Mouse (Mus musculus) G1E-ER4 (cell line): Measurements from ENCODE around the gene Tnrc6b. TPM values are rescaled to one million over a fixed set of nuclear protein-coding genes. Genes with fewer than 3 reads are reported as not detected.
A peak's percentile ranks its signal among the peaks of the same experiment; 100 is the strongest.

Source experiments
- GATA1 ChIP-seq: IDR thresholded peaks from one replicate; pipeline ENCODE4 v1.8.0; 2012; ENCODE audit warnings: low read length, inconsistent platforms
- polyA plus RNA-seq: library from polyadenylated mRNA; stranded (reverse); fragments of >175 nt; gene quantifications from 2 replicates; pipeline ENCODE4 v1.2.3, GENCODE M21; 2012

The Tnrc6b gene
- polyA plus RNA-seq, 1 experiment, result 22.6 TPM

- no peak for TF ChIP-seq GATA1
Measured at GRCm38 (mm10) chr15:80792556-80792955, 81.4 kb downstream of the Tnrc6b start.

GRCm38 (mm10) chr15:80795076-80795475, 84.0 kb downstream of the Tnrc6b start:
- TF ChIP-seq GATA1, result no peak

- TF ChIP-seq GATA1, result no peak
Measured at GRCm38 (mm10) chr15:80797757-80798156, 86.6 kb downstream of the Tnrc6b start.

- no peak for TF ChIP-seq GATA1
Measured at GRCm38 (mm10) chr15:80798367-80799073, 87.4 kb downstream of the Tnrc6b start.

GRCm38 (mm10) chr15:80799074-80799633, 88.0 kb downstream of the Tnrc6b start:
- TF ChIP-seq GATA1, result no peak

GRCm38 (mm10) chr15:80799634-80800137, 88.6 kb downstream of the Tnrc6b start:
- no peak for TF ChIP-seq GATA1

- TF ChIP-seq GATA1, result no peak
Measured at GRCm38 (mm10) chr15:80800201-80800600, 89.1 kb downstream of the Tnrc6b start.

- no peak for TF ChIP-seq GATA1
Measured at GRCm38 (mm10) chr15:80800765-80801164, 89.7 kb downstream of the Tnrc6b start.

GRCm38 (mm10) chr15:80801597-80801996, 90.5 kb downstream of the Tnrc6b start:
- peak; percentile 41 for TF ChIP-seq GATA1

GRCm38 (mm10) chr15:80807162-80807561, 96.0 kb downstream of the Tnrc6b start:
- no peak for TF ChIP-seq GATA1

GRCm38 (mm10) chr15:80810226-80810625, 99.1 kb downstream of the Tnrc6b start:
- TF ChIP-seq GATA1, result no peak

GRCm38 (mm10) chr15:80812840-80813239, 101.7 kb downstream of the Tnrc6b start:
- no peak for TF ChIP-seq GATA1

GRCm38 (mm10) chr15:80814792-80815191, 103.7 kb downstream of the Tnrc6b start:
- TF ChIP-seq GATA1, result no peak

GRCm38 (mm10) chr15:80822276-80822675, 111.2 kb downstream of the Tnrc6b start:
- no peak for TF ChIP-seq GATA1

- TF ChIP-seq GATA1, result no peak
Measured at GRCm38 (mm10) chr15:80831170-80831569, 120.1 kb downstream of the Tnrc6b start.

GRCm38 (mm10) chr15:80832808-80833207, 121.7 kb downstream of the Tnrc6b start:
- no peak for TF ChIP-seq GATA1

- TF ChIP-seq GATA1, result no peak
Measured at GRCm38 (mm10) chr15:80836246-80836645, 125.1 kb downstream of the Tnrc6b start.
